Mouse (Mus musculus) midbrain, embryonic 11.5 days (tissue): ENCODE measurements around the gene Ang. TPM values are rescaled to one million over a fixed set of nuclear protein-coding genes. Genes with fewer than 3 reads are reported as not detected.

Experiments used
- ATAC-seq: fragments of 200-750 bp; cut with Nextera tagmentation; 2 replicates; pipeline ENCODE4 v1.8.0; 2017; ENCODE audit warnings: moderate TSS enrichment, moderate library complexity; ENCODE audit not compliant: low FRiP score
- DNase-seq: peaks from one replicate; pipeline ENCODE4 v3.0.0; 2015; ENCODE audit warnings: low spot score; ENCODE audit errors: missing footprints
- H3K27ac ChIP-seq: fragments of 300-500 bp; sonication (generic); 2 replicates; pipeline ENCODE4 v1.5.1; 2014; ENCODE audit warnings: low read depth, low read length
- H3K27me3 ChIP-seq: fragments of 300-500 bp; sonication (generic); 2 replicates; pipeline ENCODE4 v1.6.1; 2014; ENCODE audit warnings: mild to moderate bottlenecking, low read length, moderate library complexity, mixed read lengths; ENCODE audit not compliant: control insufficient read depth, insufficient read depth
- H3K36me3 ChIP-seq: fragments of 300-500 bp; sonication (generic); 2 replicates; pipeline ENCODE4 v1.6.1; 2014; ENCODE audit warnings: mild to moderate bottlenecking, low read length, moderate library complexity, mixed read lengths; ENCODE audit not compliant: control insufficient read depth, insufficient read depth
- H3K4me1 ChIP-seq: fragments of 300-500 bp; sonication (generic); 2 replicates; pipeline ENCODE4 v1.6.1; 2014; ENCODE audit warnings: low read length; ENCODE audit not compliant: control insufficient read depth, insufficient read depth
- H3K4me2 ChIP-seq: fragments of 300-500 bp; sonication (generic); 2 replicates; pipeline ENCODE4 v1.6.1; 2014; ENCODE audit warnings: mild to moderate bottlenecking, moderate library complexity
- H3K4me3 ChIP-seq: fragments of 300-500 bp; sonication (generic); 2 replicates; pipeline ENCODE4 v1.5.1; 2014; ENCODE audit warnings: low read depth, low read length
- H3K9ac ChIP-seq: fragments of 300-500 bp; sonication (generic); 2 replicates; pipeline ENCODE4 v1.6.1; 2014; ENCODE audit warnings: low read length
- H3K9me3 ChIP-seq: fragments of 300-500 bp; sonication (generic); 2 replicates; pipeline ENCODE4 v1.6.1; 2016; ENCODE audit warnings: low read length; ENCODE audit not compliant: control insufficient read depth
- WGBS: fragments of 180-500 bp; shearing (Covaris S2); extraction: QIAGEN DNeasy Blood & Tissue Kit; methylation state at CpG from one replicate; pipeline ENCODE4 v1.1.7; 2014; 5-methylcytosine and 5-hydroxymethylcytosine counted together
- polyA plus RNA-seq: library from polyadenylated mRNA; unstranded; fragments of >200 nt; fragmentation: Nextera tagmentation; extraction: Ambion mirVana; gene quantifications from 2 replicates; pipeline ENCODE4 v1.2.1, GENCODE M21; 2014

The Ang gene
- polyA plus RNA-seq, 1 experiment from 2014 or later: 2.4 TPM

- DNase-seq (peak; percentile 59), ATAC-seq (no peak)
- H3K9ac ChIP-seq: no peak overlapping the region
- H3K9me3 ChIP-seq: no peaks in the 10 kb centered on the region
- H3K4me1 ChIP-seq: no peaks in the 10 kb centered on the region
- no peaks in the 10 kb centered on the region for H3K36me3 ChIP-seq
- H3K4me2 ChIP-seq: no peak overlapping the region
- WGBS: 86% methylated on average over 5 of the region's 5 CpGs
- H3K27me3 ChIP-seq: no peaks in the 10 kb centered on the region
- no peak overlapping the region for H3K4me3 ChIP-seq
- H3K27ac ChIP-seq: no peak overlapping the region
These were observed 30.2 kb upstream of the Ang start for GRCm38 (mm10) chr14:51060761-51061160.

GRCm38 (mm10) chr14:51068956-51069355 lies 22.0 kb upstream of the Ang start:
- no peaks in the 10 kb centered on the region for H3K9me3 ChIP-seq
- H3K27me3 ChIP-seq: no peaks in the 10 kb centered on the region
- no peak overlapping the region for H3K4me2 ChIP-seq
- H3K4me3 ChIP-seq: no peak overlapping the region
- no peaks in the 10 kb centered on the region for H3K36me3 ChIP-seq
- ATAC-seq (no peak), DNase-seq (no peak)
- H3K9ac ChIP-seq: no peak overlapping the region
- H3K27ac ChIP-seq: no peak overlapping the region
- 92% methylated on average over 5 of the region's 5 CpGs for WGBS
- no peaks in the 10 kb centered on the region for H3K4me1 ChIP-seq

DNA sequence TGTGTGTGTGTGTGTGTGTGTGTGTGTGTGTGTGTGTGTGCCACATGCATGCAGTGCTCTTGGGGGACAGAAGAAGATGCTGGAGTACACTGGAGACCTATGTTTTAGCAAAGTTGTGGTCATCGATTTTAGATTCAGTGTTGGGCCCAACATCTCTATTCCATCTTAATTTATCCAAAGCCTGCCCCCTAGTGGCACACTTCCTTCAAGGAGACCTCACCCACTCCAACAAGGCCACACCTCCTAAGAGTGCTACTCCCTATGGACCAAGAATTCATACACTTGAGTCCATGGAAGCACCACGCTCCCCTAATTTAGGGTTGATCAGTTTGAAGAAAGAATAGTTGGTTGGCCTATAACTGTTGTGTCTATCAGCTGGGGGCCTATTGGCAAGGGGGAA lies 21.3 kb upstream of the Ang start:
- no peaks in the 10 kb centered on the region for H3K27me3 ChIP-seq
- no peak overlapping the region for H3K9ac ChIP-seq
- no peak overlapping the region for H3K27ac ChIP-seq
- no peaks in the 10 kb centered on the region for H3K9me3 ChIP-seq
- no peak for ATAC-seq
- DNase-seq: no peak
- no peak overlapping the region for H3K4me3 ChIP-seq
- no peaks in the 10 kb centered on the region for H3K36me3 ChIP-seq
- 89% methylated on average over 2 of the region's 2 CpGs for WGBS
- no peaks in the 10 kb centered on the region for H3K4me1 ChIP-seq
- no peak overlapping the region for H3K4me2 ChIP-seq

GRCm38 (mm10) chr14:51074335-51074734 lies 16.6 kb upstream of the Ang start, which contains the start of gene Olfr750:
Gene Olfr750 (minus strand): TSS chr14:51074435.
- Histone ChIP-seq H3K4me2 (no peak within 1 kb of the TSS), H3K4me3 (no peak within 1 kb of the TSS), H3K4me1 (no peaks in the 10 kb centered on the region), H3K9me3 (no peaks in the 10 kb centered on the region), H3K9ac (no peak within 1 kb of the TSS), H3K27me3 (no peaks in the 10 kb centered on the region), H3K27ac (no peak within 1 kb of the TSS), H3K36me3 (no peaks in the 10 kb centered on the region)
- no peak for ATAC-seq
- 85% methylated on average over 3 of the region's 3 CpGs for WGBS
- no peak for DNase-seq

GRCm38 (mm10) chr14:51079180-51079579 lies 11.8 kb upstream of the Ang start:
- Histone ChIP-seq H3K27me3 (no peaks in the 10 kb centered on the region), H3K27ac (no peak overlapping the region)
- WGBS: 82% methylated on average over 1 of the region's 1 CpGs

GRCm38 (mm10) chr14:51081035-51081434 lies 9.9 kb upstream of the Ang start:
- Histone ChIP-seq H3K4me1 (peaks cover 9% of the 10 kb centered on the region), H3K27me3 (no peaks in the 10 kb centered on the region), H3K9ac (no peak overlapping the region), H3K4me2 (no peak overlapping the region), H3K36me3 (no peaks in the 10 kb centered on the region), H3K27ac (no peak overlapping the region), H3K4me3 (no peak overlapping the region), H3K9me3 (no peaks in the 10 kb centered on the region)
- WGBS: 88% methylated on average over 2 of the region's 2 CpGs
- DNase-seq: no peak
- ATAC-seq: no peak

More at GRCm38 (mm10) chr14:51079180-51079579, 11.8 kb upstream of the Ang start:
- Histone ChIP-seq H3K9ac (no peak overlapping the region), H3K36me3 (no peaks in the 10 kb centered on the region), H3K4me2 (no peak overlapping the region), H3K4me1 (peaks cover 9% of the 10 kb centered on the region), H3K9me3 (no peaks in the 10 kb centered on the region), H3K4me3 (no peak overlapping the region)
- no peak for DNase-seq
- ATAC-seq: no peak

DNA sequence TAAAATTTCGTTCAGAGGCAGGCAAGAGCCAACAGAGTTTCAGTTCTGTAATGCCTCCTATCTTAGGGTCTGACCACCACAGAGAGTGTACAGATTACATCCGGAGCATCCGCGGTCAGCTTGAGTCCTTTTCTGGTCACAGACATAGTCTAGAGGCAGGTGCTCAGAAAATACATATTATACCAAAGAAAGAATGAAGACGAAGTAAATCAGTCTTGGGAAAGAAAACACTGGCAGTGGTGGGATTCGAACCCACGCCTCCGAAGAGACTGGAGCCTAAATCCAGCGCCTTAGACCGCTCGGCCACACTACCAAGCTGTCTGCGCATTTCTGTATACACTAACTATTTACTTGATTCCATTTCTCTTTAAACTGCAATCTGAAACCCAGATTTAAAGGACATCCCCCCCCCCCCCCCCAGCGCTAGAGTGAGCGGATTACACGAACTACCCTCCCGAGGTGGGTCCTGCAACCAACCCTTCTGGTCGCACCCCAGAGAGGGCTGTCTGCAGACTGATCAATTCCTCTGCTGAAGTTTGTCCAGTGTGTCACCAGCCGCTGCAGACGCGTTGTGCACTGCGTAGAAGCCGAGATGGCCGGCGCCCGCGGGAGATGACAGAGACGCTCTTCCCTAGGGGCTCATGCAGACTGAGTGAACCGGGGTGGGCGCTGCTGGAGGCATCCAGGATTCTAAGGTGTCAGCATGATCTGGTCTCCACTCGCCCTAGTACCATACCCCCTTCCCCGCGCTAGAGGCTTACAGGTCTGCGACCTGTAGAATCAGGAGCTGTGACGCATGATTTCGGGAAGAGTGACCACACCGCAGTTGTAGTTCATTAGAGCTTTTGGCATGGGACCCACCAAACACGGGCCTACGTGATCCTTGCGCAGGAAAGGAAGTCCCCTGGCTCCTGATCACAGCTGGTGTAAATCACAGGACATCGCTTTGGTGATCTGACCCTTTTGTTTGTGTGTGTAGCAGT lies 8.1 kb upstream of the Ang start:
- Histone ChIP-seq H3K9ac (peak overlapping the region; percentile 49), H3K4me2 (peak overlapping the region; percentile 71), H3K36me3 (no peaks in the 10 kb centered on the region), H3K27me3 (no peaks in the 10 kb centered on the region), H3K9me3 (no peaks in the 10 kb centered on the region), H3K27ac (no peak overlapping the region), H3K4me3 (peak overlapping the region; percentile 46), H3K4me1 (peaks cover 9% of the 10 kb centered on the region)
- 3% methylated on average over 40 of the region's 40 CpGs for WGBS
- ATAC-seq (peak; percentile 80), DNase-seq (peak; percentile 98)

DNA sequence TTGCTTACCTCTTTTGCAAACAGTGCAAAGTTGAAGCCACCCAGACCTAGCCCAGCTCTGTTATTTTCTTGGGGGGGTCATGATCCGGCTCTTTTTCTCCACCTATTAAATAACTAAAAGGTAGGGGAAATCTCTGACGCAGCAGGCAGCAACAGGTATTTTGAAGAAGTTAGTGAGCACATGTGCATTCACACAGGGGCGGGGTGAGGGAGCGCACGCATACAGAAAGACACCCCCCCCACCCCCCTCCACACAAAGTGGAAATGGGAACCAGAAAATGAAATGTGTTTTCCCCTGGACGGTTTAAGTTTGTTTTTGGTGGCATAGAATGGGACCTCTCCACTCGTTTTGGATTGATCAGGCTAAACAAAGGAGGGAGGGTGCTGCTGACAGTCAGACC lies 7.1 kb upstream of the Ang start:
- Histone ChIP-seq H3K9me3 (no peaks in the 10 kb centered on the region), H3K4me1 (peaks cover 9% of the 10 kb centered on the region), H3K4me2 (peak overlapping the region; percentile 71), H3K4me3 (peak overlapping the region; percentile 46), H3K9ac (peak overlapping the region; percentile 49; the same call in 1 of the 2 replicates), H3K27ac (no peak overlapping the region), H3K27me3 (no peaks in the 10 kb centered on the region), H3K36me3 (no peaks in the 10 kb centered on the region)
- no peak for DNase-seq
- 10% methylated on average over 7 of the region's 7 CpGs for WGBS
- no peak for ATAC-seq

GRCm38 (mm10) chr14:51085086-51085485 lies 5.9 kb upstream of the Ang start:
- 78% methylated on average over 2 of the region's 2 CpGs for WGBS
- Histone ChIP-seq H3K4me3 (no peak overlapping the region), H3K9ac (no peak overlapping the region), H3K9me3 (no peaks in the 10 kb centered on the region), H3K27me3 (no peaks in the 10 kb centered on the region), H3K4me2 (no peak overlapping the region), H3K36me3 (no peaks in the 10 kb centered on the region), H3K27ac (no peak overlapping the region), H3K4me1 (peaks cover 9% of the 10 kb centered on the region)
- no peak for ATAC-seq
- no peak for DNase-seq
